Mouse (Mus musculus) E14TG2a.4 (cell line): ENCODE data around the gene Per1.

Experiments
- H3K27me3 ChIP-seq: 2 replicates; pipeline ENCODE4 v1.6.1; 2014; ENCODE audit warnings: low read length, control low read depth; ENCODE audit not compliant: insufficient read depth
- H3K36me3 ChIP-seq: 2 replicates; pipeline ENCODE4 v1.6.1; 2014; ENCODE audit warnings: low read length, control low read depth; ENCODE audit not compliant: insufficient read depth
- H3K4me1 ChIP-seq: replicated peaks from 2 replicates; pipeline ENCODE4 v1.6.1; 2014; ENCODE audit warnings: low read depth, low read length, control low read depth
- H3K4me3 ChIP-seq: replicated peaks from 2 replicates; pipeline ENCODE4 v1.5.1; 2014; ENCODE audit warnings: mild to moderate bottlenecking, low read length
- H3K9me3 ChIP-seq: 2 replicates; pipeline ENCODE4 v1.6.1; 2014; ENCODE audit warnings: low read length, control low read depth
- CTCF ChIP-seq: conservative IDR thresholded peaks from 2 replicates; pipeline ENCODE4 v1.5.1; 2014; ENCODE audit warnings: low read length
- NANOG ChIP-seq: IDR thresholded peaks from 2 replicates; pipeline ENCODE4 v1.6.1; 2014; ENCODE audit warnings: borderline replicate concordance, low read length, mixed read lengths
- POU5F1 ChIP-seq: IDR thresholded peaks from 2 replicates; pipeline ENCODE4 v1.6.1; 2014; ENCODE audit warnings: low read length, borderline replicate concordance

The Per1 gene

DNA sequence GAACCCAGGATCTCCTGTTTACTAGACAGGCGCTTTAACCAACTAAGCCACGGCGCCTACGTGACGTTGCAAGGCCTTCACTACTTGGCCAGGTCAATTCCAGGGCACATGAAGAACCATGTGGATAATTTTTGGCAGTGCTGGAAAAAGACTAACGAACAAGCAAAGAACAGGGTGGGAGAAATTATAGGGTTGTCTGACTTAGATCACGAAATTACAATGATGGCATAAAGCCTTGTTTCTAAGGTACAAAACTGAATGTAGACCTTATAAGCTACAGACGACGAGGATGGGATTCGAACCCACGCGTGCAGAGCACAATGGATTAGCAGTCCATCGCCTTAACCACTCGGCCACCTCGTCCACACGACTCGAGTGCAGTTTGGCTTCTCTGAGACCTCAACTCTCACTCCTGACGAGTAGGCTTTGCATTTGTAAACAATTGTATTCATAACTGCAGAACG is 32.2 kb upstream of the Per1 start:
- peaks cover 15% of the 10 kb centered on the region for H3K27me3 ChIP-seq
- peak overlapping the region; percentile 91 for H3K4me3 ChIP-seq
- H3K4me1 ChIP-seq: peaks cover 63% of the 10 kb centered on the region
- no peaks in the 10 kb centered on the region for H3K9me3 ChIP-seq
- H3K36me3 ChIP-seq: no peaks in the 10 kb centered on the region
- TF ChIP-seq NANOG: 0 out of 2 replicates have a peak, but pooled peaks have one; percentile 5
- TF ChIP-seq CTCF: no peak
- TF ChIP-seq POU5F1: no peak

DNA sequence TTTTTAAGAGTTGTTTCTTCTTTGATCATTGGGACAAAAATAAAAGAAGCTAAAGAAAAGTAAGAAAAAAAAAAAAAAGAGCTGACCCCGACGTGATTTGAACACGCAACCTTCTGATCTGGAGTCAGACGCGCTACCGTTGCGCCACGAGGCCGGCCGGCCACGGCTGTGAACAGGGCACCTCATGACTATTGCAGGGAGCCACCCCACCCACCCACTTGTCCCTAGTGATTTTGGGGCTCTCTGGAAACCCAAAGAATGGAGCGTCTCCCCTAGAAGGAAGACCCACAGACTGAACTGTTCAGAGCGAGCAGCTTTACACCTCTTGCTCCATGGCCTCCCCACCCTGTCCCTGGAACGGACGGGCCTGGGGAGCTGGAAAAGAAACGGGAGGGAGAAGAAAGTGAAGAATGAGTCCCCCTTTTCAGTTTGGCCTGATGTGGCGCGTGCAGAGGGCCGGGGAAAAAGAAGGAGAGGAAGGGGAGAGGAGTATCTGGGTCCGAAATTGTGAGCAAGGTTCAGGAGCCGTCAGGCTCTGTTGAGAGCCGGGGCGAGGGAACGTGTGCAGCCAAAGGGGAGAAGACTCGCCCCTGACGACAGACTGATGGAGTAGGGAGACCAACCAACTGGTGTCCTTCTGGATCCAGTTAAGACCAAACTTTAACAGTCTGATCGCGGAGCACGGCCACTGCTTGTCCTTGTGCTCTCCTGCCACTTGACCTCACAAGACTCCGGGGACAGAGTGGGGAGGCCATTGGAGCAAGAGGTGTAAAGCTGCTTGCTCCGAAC is 31.4 kb upstream of the Per1 start:
- no peaks in the 10 kb centered on the region for H3K9me3 ChIP-seq
- peaks cover 56% of the 10 kb centered on the region for H3K4me1 ChIP-seq
- H3K4me3 ChIP-seq: peak overlapping the region; percentile 91
- TF ChIP-seq NANOG (no peak), CTCF (no peak), POU5F1 (no peak)
- peaks cover 15% of the 10 kb centered on the region for H3K27me3 ChIP-seq
- H3K36me3 ChIP-seq: no peaks in the 10 kb centered on the region

- peak overlapping the region; percentile 91 for H3K4me3 ChIP-seq
- no peak for TF ChIP-seq POU5F1
- no peak for TF ChIP-seq NANOG
- no peak for TF ChIP-seq CTCF
- peaks cover 15% of the 10 kb centered on the region for H3K27me3 ChIP-seq
- H3K4me1 ChIP-seq: peaks cover 51% of the 10 kb centered on the region
- no peaks in the 10 kb centered on the region for H3K9me3 ChIP-seq
- no peaks in the 10 kb centered on the region for H3K36me3 ChIP-seq
Measured at GRCm38 (mm10) chr11:69064259-69065133, 30.5 kb upstream of the Per1 start.

- no peak for TF ChIP-seq NANOG
- no peak for TF ChIP-seq POU5F1
- no peak for TF ChIP-seq CTCF
- Histone ChIP-seq H3K36me3 (no peaks in the 10 kb centered on the region), H3K27me3 (peaks cover 11% of the 10 kb centered on the region), H3K9me3 (no peaks in the 10 kb centered on the region), H3K4me3 (peak overlapping the region; percentile 77), H3K4me1 (peaks cover 56% of the 10 kb centered on the region)
Measured at GRCm38 (mm10) chr11:69065394-69065925, 29.6 kb upstream of the Per1 start.

GRCm38 (mm10) chr11:69066163-69066861 is 28.7 kb upstream of the Per1 start:
- Histone ChIP-seq H3K4me1 (peaks cover 54% of the 10 kb centered on the region), H3K27me3 (peaks cover 3% of the 10 kb centered on the region), H3K4me3 (peak overlapping the region; percentile 77), H3K36me3 (no peaks in the 10 kb centered on the region), H3K9me3 (no peaks in the 10 kb centered on the region)
- TF ChIP-seq POU5F1 (no peak), CTCF (no peak), NANOG (no peak)

- Histone ChIP-seq H3K36me3 (no peaks in the 10 kb centered on the region), H3K4me1 (peaks cover 54% of the 10 kb centered on the region), H3K4me3 (peak overlapping the region; percentile 77), H3K27me3 (no peaks in the 10 kb centered on the region), H3K9me3 (no peaks in the 10 kb centered on the region)
- TF ChIP-seq CTCF (peak; percentile 97), NANOG (no peak)
Measured at GRCm38 (mm10) chr11:69066956-69067355, 28.1 kb upstream of the Per1 start.

- Histone ChIP-seq H3K9me3 (no peaks in the 10 kb centered on the region), H3K27me3 (no peaks in the 10 kb centered on the region), H3K4me1 (peaks cover 60% of the 10 kb centered on the region), H3K4me3 (0 out of 2 replicates have a peak overlapping the region, but pooled peaks have one; percentile 35), H3K36me3 (no peaks in the 10 kb centered on the region)
- TF ChIP-seq CTCF (no peak), NANOG (no peak), POU5F1 (no peak)
Measured at GRCm38 (mm10) chr11:69067601-69068000, 27.4 kb upstream of the Per1 start.
